Mouse (Mus musculus): Measurements from ENCODE around the gene Bmp15.

Gene Bmp15

GRCm38 (mm10) chrX:6320621-6321020, at the start of gene Bmp15:
TSS of gene Bmp15 (minus strand) at chrX:6320721.
- in situ Hi-C loops (cut with MboI; ENCODE audit: low sequenced_read_pairs), result no loop called here

- in situ Hi-C loops (cut with MboI; ENCODE audit: low sequenced_read_pairs), result no loop called here
Measured at GRCm38 (mm10) chrX:6368822-6369221, 48.3 kb upstream of the Bmp15 start.

DNA sequence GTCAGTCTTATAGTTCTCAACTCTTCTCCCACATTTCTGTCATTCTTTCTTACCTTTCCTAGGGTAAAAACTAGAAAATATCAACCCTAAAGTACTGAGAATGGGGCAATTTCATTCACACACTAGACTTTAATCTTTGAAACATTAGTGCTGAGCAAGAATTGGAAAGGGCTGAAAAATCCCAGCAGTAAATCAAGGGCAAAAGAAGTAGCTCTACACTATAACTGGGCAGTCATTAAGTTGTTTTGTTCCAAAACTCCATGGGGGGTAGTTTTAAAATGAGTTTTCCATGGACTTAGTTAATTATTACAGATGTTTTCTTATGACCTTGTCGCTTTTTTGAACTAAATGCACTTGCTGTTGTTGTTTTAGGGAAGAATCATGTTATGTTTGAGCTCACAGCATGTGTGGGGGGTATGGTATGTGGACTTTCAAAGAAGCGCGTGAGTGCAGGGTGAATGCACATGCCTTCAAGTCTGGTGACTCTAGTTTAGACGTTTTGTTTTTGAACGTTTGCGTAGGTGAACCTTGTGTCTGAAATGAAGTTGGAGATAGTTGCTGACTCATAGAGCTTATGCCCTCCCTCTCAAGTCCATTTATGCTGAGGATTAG, 37.1 kb upstream of the Bmp15 start:
- in situ Hi-C loops (cut with MboI; ENCODE audit: low sequenced_read_pairs), result no loop called here

DNA sequence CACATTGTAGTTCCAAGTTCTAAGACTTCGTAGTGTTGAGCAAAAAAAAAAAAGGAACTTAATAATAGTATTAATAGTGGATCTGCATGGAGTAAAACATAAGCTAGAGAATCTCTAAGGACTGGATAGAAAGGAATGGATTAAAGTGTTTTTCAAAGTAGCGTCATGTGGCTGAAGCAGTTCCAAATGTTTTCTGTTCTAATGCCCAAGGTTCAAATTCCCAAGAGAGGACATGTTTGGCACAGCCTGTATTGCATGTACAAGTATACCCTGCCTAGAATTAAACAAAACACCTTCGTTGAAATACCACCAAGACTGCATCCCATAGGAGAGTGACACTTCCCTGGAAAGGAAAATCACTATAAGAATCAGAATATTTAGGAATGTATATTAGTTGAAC, 36.4 kb upstream of the Bmp15 start:
- in situ Hi-C loops (cut with MboI; ENCODE audit: low sequenced_read_pairs), result no loop called here

- in situ Hi-C loops (cut with MboI; ENCODE audit: low sequenced_read_pairs), result no loop called here
Measured at GRCm38 (mm10) chrX:6345273-6345959, 24.9 kb upstream of the Bmp15 start.

GRCm38 (mm10) chrX:6324056-6324455, 3.5 kb upstream of the Bmp15 start:
- in situ Hi-C loops (cut with MboI; ENCODE audit: low sequenced_read_pairs), result no loop called here

DNA sequence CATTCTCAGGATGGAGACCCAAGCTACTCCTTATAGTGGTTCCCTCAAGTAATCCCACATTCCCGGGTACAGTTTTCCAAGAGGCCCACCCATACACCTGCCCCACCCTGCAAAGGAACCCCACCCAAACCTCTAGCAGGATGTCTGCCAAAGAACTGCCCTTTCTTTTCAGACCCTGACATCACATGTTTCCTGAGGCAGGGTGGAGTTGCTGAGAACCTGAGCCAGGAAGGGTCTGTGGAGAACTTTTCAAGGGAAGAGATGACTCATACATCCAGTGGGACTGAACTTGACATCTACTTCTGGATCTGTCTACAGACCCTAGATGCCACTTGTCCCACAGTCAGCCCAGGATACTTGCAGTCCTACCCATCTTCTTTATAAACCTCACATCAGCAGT, 2.8 kb downstream of the Bmp15 start:
- in situ Hi-C loops (cut with MboI; ENCODE audit: low sequenced_read_pairs), result no loop called here

All from CH12F3 (cell line).